Mouse (Mus musculus): ENCODE results near the gene Mccc1.

The Mccc1 gene

DNA sequence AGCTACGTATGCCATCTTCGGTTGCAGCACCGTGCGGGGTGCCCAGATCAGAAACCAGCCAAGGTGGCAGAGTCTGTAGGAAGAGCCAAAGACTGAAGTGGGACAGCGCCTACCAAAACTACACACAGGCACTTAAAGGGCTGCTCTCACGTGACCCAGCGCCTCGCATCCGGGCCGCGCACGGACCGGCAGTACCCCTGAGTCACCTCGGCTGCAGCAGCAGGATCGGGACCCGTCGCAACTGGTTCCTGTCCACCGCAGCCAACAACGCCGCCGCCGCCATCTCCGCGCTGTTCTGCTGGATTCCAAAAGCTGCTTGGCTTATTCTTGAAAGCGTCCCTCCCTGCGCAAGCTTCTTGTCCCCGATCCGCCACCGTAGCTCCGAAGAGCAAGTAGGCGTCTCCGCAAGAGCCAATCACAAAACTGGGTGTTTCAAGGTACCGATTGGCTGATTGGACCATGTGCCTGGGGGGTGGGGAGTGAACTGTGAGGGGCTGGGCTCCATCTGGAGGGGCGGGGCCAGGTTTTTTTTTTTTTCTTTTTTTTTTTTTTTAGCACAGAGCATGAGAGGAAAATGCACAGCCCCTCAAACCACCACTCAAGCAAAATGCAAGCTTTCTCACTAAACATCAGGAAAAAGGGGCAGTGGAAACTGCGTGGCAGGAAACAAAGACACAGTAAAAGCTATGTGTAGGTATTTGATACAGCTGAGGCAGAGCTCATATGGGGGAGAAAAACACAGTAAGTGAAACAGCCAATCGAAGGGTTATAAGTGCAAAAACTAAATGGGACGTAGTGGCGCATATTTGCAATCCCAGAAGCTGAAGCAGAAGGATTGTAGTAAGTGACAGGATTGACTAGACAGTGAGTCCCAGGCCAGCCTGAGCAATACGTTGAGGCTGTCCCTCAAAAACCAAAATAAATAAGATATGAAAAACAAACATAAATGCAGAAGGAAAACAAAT lies at the start of gene Mccc1:
Gene Mccc1 (minus strand): TSS at position 404 of the 965 bp plus-strand sequence.
- DNase-seq (ENCODE audit: low read depth, low spot score): peak; percentile 96

DNA sequence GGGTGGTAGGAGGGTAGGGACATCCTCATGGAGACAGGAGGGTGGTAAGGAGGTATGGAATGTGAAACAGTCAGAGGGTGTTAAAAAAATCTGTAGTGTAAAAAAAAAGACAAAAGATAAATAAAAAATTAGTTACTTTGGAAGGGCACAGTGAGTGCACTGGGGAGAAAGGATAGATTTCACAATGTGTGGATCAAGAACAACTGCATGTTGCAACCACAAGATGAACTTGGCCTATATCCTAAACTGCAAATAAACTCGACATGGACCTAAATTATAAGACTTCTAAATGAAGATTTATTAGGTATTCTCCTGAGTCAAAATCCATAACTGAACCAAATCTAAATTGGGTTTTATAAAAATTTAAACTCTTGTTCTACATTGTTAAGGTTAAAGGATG lies 48.6 kb upstream of the Mccc1 start:
- DNase-seq (ENCODE audit: low read depth, low spot score): no peak

DNA sequence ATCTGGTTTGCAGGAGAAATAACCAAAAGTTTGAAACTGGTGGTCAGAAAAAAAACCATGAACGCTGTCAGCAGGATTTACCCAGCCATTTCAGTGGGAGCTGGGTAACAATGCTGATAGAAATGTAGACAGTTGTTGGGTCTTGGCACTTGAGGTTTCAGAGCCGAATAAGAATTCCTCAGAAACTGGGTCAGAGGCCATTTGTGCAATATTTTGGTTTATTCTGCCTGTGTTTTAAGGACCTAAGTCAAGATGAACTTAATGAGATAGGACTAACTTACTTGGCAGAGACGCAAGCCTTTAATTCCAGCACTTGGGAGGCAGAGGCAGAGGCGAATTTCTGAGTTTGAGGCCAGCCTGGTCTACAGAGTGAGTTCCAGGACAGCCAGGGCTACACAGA lies 44.6 kb upstream of the Mccc1 start:
- no peak for DNase-seq (ENCODE audit: low read depth, low spot score)

DNA sequence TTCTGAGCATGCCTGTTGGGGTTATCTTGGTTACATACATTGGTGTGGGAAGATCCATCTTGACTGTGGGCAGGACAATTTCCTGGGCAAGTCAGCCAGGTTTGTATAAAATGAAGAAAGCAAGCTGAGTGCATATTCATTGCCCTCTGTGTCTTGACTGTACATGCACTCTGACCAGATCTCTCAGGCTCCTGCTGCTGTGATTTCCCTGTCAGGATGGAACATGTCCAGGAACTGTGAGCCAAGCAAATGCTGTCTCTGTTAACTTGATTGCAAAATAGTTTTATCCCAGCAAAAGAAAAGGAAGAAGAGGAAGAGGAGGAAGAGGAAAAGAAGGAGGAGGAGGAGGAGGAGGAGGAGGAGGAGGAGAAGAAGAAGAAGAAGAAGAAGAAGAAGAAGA lies 44.0 kb upstream of the Mccc1 start:
- no peak for DNase-seq (ENCODE audit: low read depth, low spot score)

DNA sequence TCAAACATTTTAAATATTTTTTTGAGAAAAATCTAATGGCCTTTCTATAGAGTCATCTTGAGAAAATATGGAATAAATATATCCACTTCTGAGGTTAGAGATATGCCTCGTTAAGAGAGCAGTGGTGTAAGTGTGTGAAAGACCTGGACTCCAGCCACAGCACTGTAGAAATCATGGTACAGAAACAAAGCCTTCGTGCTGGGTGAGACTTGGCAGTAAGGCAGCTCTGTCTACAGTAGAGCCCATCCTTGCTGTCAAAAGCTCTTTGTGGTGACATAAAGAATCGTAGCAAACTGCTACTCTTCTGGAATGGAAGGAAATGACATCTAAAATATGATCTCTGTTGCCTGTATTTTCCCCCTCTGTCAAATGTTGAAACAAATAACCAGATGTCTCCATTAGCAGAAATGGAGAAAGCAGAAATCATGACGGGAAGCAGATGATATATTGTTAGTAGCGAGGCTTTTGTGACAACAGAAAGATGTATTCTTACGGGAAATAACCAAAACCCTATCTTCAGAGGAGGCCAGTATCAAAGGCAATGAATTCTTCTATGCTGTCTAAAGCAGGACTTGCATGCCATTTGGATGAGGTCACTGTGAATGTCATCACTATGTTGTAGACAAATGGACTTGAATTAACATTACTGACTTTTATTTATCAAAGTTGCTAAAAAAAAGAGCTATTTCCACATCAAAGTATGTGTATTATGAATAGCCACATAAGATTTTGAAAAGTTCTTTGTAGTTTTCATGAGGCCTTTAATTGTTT lies 31.4 kb upstream of the Mccc1 start:
- DNase-seq (ENCODE audit: low read depth, low spot score): no peak

DNA sequence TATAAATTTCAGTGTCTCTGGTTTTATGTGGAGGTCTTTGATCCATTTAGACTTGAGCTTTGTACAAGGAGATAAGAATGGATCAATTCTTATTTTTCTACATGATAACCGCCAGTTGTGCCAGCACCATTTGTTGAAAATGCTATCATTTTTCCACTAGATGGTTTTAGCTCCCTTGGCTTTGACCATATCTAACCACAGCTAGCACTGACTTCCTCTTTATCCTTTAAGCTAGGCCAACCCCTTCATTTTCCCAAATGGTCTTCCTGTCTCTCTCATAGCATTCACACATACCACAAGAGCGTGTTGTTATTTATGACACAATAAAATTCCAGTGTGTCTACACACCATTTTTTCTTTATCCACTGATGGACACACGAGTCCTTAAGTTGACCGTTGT lies 29.5 kb upstream of the Mccc1 start:
- no peak for DNase-seq (ENCODE audit: low read depth, low spot score)

DNA sequence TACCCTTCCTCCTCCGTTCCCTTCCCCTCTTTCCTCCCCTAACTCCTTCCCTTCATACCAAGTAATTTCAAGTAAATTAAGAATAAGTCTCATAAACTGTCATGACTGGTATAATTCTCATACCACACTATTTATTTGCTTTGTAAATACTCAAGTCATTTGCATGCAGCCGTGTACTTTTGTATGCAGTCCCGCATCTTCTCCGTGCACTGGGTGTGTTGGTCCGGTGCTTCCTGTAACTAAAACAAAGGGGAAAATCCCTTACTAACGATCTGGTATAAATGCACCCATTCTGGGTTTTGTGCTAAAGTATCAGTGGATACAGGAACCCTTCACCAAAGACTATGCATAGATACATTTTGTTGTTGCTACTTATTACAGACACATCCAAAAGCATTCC lies 25.3 kb upstream of the Mccc1 start:
- no peak for DNase-seq (ENCODE audit: low read depth, low spot score)

DNA sequence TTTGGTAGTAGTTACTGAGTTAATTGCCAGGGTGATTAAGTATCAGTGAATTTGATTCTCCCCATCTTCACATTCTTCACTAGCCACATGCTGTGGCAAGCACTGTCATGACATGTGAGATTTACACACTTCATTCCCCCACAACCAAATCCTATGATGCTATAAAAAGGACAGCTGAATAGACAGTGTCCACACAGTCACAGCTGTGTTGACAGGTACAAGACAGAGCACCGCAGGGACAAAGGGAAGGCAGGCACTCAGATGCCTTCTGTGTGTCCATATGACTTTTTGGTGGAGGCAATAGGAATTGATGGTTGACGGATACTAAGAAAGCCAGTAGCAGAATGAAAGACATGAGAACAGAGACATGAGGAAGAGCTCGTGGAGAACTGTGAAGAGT lies 10.8 kb upstream of the Mccc1 start:
- no peak for DNase-seq (ENCODE audit: low read depth, low spot score)

DNA sequence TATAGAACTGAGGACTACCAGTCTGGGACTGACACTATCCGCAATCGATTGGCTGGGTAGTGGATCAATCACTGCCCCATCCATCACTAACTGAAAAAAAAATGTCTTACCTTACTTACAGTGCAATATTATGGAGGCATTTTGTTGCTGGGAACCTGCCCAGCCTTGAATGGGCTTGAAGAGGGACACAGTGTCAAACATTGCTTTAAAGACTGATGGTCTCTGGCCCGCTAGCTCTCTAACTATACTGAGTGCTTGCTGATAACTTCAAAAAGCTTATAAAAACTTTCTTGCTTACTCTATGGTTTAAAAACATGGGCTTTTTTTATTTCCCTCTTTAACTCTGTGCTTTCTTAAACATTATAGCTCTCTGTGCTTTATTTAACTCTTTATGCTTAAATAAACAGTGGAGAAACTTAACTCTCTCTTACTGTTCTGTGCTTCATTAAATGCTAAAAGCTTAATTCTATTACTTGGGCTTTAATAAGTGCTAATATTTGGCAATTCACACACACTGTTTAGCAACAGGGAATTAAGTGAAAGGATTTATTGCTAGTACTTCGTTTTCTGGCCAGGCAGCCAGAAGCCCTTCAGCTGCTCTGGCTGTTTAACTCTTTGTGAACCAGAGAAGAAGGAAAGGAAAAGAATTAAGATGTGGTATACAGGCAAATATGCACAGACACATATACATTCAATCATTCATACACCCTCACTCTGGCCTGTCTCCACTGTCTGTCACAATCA lies 8.1 kb upstream of the Mccc1 start:
- DNase-seq (ENCODE audit: low read depth, low spot score): no peak

DNA sequence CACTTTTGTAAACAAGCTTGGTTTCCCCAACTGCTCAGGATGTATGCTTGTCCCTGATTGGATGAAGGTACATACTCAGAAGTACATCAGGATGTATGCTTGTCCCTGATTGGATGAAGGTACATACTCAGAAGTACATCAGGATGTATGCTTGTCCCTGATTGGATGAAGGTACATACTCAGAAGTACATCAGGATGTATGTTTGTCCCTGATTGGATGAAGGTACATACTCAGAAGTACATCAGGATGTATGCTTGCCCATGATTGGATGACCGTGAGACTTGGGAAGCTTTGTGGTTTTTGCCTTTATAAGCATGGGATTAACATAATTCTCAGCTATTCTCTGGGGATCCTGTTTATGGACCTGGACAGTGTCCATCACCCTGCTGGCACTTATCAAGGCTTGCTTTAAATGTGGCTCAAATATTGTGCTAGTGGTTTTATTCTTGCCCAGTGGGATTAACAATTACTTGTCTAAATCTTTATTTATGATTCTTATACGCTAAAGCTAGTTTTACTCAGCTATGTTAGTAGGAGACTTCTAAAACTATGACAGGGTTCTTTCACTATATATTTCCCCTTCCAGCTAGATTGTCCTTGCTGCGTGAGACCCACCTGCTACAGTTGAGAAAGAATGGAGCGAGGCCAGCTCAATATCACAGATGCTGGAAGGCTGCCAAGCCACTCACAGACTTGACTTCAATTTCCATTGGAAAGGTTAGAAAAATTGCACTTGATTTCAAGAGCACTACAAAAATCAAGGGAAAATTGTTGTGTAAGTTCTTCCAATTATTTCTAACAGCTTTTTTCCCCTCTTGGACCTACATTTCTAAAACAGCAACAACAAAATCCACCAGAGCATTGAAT lies 3.8 kb upstream of the Mccc1 start:
- DNase-seq (ENCODE audit: low read depth, low spot score): no peak

DNA sequence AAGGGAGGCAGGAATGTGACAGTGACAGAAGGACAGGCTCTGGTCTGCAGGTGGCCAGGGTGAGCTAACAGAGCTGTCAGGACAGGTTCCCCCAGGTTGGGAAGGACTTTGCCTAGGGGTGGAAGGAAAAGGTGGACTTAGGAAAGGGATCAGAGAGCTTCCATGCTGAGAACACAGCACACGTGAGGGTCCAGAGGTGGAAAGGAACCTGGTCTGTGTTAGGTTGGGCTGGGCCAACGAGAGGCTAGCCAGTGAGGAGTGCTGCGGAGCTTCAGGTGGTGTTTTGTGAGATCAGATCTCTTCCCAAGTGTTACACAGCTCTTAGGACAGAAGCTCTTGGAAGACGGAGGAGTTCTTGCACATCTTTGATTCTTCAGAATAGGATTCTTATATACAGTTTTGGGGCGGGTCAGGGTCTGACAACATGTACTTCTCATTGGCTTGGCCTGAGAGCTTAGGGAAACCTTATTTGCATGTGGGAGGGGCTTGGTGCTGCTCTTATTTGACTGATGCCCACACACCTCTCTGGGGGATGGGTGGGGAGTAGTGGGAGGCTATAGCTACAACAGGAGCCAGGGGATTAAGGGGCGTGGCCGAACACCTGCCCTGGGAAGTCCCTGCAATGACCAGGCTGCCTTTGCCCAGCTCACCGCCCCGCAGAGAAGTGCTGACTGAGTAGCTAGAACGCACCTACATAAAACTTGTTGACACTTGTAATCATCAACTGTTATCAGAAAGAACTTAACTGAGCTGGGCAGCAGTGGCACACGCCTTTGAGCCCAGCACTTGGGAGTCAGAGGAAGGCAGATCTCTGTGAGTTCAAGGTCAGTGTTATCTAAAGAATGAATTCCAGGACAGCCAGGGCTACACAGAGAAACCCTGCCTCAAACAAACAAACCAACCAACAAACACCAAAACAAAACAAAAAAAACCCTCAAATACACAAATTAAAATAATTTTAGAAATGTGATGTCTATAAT lies 5.6 kb downstream of the Mccc1 start:
- no peak for DNase-seq (ENCODE audit: low read depth, low spot score)

DNA sequence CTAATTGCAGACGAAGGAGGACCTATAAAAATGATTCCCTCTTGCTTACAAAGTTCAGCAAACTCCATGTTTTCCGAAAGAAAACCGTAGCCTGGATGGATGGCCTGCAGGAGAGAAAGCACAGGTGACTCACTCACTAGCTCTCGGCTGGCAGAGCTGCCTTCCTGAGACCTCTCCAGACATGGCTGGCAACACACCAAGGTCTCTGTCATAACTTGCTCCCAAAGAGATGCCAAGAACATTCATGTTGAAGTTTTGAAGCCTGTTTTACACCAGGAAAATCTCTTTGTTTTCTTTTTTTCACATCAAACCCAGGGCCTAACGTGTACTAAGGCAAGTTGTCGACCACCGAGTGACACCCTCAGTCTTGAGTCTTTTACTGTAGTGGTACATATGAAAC lies 9.8 kb downstream of the Mccc1 start:
- no peak for DNase-seq (ENCODE audit: low read depth, low spot score)

DNA sequence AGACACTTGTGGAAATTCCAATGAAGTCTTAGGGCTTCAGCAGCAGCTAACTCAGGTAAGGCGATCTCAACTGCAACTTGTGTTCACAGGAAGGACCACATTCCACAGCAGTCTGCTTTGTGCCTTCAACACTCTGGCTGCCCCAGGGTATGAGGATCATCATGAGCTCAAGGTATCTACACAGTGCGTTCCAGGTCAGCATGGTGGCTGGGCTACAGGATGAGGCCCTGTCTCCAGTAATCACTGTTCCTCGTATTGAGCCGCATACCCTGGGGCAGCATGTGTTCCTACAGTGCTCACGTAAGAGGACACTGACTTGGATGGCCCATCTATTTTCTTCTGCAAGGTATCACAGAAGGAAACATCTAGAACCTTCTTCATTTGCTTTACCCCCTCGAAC lies 12.4 kb downstream of the Mccc1 start:
- no peak for DNase-seq (ENCODE audit: low read depth, low spot score)

DNA sequence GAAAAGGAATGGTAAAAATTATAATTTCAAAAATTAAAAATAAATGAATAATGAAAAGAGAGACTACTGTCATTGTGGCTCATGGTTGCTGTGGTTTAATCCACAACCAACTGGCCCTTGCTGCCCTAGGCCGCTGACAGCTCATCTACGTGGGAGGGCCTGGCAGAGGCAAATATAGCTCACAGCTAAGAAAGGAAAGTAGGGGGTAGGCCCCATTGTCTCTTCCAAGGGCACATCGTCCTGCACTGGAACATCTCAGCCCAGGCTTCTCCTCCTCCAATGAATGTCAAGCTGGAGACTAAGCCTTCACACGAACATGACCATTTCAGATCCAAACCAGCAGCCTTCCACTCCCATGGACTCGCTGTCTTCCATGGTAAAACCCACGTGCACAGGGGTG lies 14.2 kb downstream of the Mccc1 start:
- DNase-seq (ENCODE audit: low read depth, low spot score): no peak

DNA sequence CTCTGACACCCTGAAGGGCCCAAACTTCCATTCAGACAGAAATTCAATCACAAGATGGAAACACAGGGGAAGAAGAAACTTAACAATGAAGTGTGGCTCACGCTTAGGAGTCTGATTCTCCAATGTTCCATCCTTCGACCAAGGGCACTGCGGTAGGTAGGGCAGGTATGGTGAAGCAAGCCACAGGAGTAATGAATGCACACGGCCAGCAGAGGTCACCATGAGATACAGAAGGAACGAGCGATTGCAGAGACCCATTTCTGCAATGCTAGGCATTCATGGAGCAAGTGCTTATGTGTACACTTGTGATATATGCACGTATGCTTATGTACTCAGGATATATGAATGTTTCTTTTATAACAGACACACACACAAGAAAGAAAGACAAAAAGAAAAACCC lies 26.9 kb downstream of the Mccc1 start:
- peak; percentile 20 for DNase-seq (ENCODE audit: low read depth, low spot score)

DNA sequence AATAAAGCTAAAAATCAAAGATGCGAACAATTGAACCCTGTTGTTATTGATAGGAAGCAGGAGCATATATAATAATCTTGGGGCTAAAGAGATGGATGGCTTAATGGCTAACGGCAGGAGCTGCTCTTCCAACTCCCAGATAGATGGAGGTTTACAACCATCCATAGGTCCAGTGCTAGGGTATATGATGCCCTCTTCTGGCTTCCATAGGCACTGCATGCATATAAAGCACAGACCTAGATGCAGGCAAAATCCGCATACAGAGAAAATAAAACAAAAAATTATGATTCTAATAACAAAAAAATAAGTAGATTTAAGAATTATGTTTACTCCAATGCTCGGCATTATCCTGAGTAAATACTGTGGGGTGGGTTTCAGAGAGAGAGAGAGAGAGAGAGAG lies 27.5 kb downstream of the Mccc1 start:
- peak; percentile 14 for DNase-seq (ENCODE audit: low read depth, low spot score)

DNA sequence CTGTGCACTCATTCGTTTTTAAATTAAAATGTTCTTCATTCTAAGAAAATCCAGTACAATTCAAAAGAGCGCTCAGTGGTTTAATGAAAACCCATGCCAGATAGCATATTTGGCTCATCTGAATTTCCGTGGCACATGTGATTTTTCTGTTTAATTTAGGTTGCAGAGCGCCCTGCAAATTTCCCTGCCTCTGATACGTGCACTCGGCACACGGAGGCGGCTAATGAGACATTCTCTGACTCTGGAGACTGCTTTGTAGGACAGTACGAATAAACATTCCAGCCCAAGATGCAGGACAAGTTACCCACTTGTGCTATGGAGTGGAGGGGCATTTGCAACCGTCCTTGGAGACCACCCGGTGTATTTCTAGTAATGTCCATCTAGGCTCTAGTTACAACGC lies 29.3 kb downstream of the Mccc1 start:
- no peak for DNase-seq (ENCODE audit: low read depth, low spot score)

DNA sequence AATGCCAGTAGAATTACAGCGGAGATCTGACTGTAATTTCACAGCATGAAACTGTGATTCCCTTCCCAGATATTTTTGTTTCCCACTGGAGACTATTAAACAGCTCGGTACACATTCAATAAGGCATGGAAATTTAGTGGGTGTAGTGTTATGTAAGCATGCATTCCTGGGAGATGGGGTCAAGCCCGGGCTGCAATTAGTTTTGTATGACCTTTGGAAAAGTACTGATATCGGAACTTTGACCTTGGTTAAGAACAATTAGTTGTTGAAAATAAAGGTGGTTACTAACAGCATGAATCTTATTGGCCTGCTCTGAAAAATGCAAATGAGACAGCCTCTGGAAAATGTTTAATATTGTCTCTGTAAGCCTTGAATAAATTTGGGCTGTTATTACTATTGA lies 30.0 kb downstream of the Mccc1 start:
- no peak for DNase-seq (ENCODE audit: low read depth, low spot score)

DNA sequence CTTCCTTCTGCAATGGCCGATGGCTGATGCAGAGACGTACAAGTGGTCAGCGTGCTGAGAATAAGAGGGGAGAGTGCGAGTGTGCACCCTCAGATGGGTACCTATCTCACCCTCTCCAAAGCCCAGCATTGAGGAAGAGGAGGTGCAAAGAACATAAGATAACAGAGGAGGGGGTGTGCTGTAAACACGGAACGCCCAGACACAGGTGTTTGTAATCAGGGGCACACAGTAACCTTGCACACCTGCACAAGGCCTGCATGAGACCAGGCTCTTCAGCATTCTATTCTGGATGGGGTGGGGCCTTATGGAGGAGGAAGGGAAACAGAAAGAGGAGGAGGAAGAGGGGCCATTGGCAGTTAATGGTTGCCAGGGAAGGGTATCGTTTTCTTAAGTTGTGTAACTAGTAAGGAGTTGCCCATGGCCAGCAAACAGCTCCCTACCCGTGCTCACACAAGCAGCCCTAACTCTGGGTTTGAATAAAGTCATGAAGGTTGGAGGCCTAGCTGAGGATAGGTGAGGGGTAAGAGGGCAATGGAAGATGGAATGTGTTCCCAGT lies 33.0 kb downstream of the Mccc1 start:
- DNase-seq (ENCODE audit: low read depth, low spot score): no peak

DNA sequence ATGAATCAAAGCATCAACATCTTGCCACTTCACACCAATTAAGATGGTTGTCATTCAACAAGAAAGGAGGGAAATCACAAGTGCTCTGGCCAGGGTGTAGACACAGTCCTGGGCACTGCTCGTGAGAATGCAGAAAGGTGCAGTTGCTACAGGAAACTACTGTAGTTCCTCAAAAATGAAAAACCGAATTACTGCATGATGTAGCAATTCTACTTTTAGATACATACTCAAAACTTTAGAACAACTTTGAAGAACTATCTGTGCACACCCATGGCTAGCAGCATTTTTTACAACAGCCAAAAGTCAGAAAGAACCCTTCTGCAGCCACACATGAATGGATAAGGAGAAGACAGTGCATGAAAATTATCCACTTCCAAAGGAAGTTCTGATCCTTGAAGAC lies 34.0 kb downstream of the Mccc1 start:
- DNase-seq (ENCODE audit: low read depth, low spot score): no peak

All from forelimb bud, embryonic 11.5 days (tissue).